Mouse (Mus musculus) ES-E14 (cell line): ENCODE measurements around the gene Llgl1.

Experiments
- CHD2 ChIP-seq: IDR thresholded peaks from 2 replicates; pipeline ENCODE4 v1.6.1; 2014; ENCODE audit warnings: mild to moderate bottlenecking, low read depth, low read length, inconsistent platforms
- ZC3H11A ChIP-seq: IDR thresholded peaks from 2 replicates; pipeline ENCODE4 v1.6.1; 2012; ENCODE audit warnings: low read depth, mild to moderate bottlenecking, inconsistent platforms, low read length, borderline replicate concordance

DNA sequence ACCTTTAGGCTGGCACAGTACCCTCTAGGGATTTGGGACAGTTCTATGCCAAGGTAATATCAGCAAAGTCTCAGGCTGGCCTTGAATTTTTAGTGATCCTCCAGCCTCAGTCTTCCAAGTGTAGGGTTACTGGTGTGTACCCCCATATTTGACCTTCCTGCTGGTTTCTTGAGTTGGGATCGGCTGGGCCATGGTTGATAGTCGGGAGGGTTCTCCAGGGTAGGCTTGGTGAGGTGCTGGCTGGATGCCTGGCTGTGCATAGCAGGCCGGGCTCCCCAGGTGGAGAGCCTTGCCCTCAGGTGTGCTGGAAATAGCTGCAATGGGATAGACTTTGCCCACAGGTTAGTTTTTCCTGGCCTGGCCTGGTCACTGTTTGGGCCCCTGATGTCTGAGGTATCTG, 5.7 kb downstream of the Llgl1 start:
- TF ChIP-seq ZC3H11A (no peak), CHD2 (no peak)
